Mouse (Mus musculus): Measurements from ENCODE around the gene Mbnl1. TPM values are rescaled to one million over a fixed set of nuclear protein-coding genes. Genes with fewer than 3 reads are reported as not detected.

Mbnl1 gene
- total and polyA plus RNA-seq, 2 experiments from 2014 or later: 55.9 to 86.0 TPM

GRCm38 (mm10) chr3:60580699-60581098, 108.1 kb downstream of the Mbnl1 start:
- no peak overlapping the region for H3K4me3 ChIP-seq (ENCODE audit: low read depth, low read length)
- peaks cover 16% of the 10 kb centered on the region; the same call in 1 of the 2 replicates for H3K4me1 ChIP-seq (ENCODE audit: insufficient read depth, low read length)
- H3K9ac ChIP-seq (replicated peaks; ENCODE audit: low read length, poor library complexity, severe bottlenecking): no peak overlapping the region
- no peak overlapping the region for H3K4me2 ChIP-seq (ENCODE audit: low read depth, low read length, poor library complexity, severe bottlenecking)
- H3K36me3 ChIP-seq (ENCODE audit: insufficient read depth, low read length): no peaks in the 10 kb centered on the region
- H3K27ac ChIP-seq (ENCODE audit: low read depth, low read length): peak overlapping the region; percentile 13; the same call in 1 of the 2 replicates
- DNase-seq (ENCODE audit: low spot score) (no peak), ATAC-seq (ENCODE audit: low FRiP score) (no peak)
- no peaks in the 10 kb centered on the region for H3K27me3 ChIP-seq (ENCODE audit: insufficient read depth, low read length)
- no peak for TF ChIP-seq CTCF (IDR thresholded peaks at IDR 0.05)
- WGBS: 78% methylated on average over 5 of the region's 5 CpGs
- no peaks in the 10 kb centered on the region for H3K9me3 ChIP-seq (ENCODE audit: low read length)

- H3K9ac ChIP-seq (replicated peaks; ENCODE audit: low read length, poor library complexity, severe bottlenecking): no peak overlapping the region
These were observed 109.5 kb downstream of the Mbnl1 start for GRCm38 (mm10) chr3:60582154-60582553.

GRCm38 (mm10) chr3:60582620-60583019, 110.0 kb downstream of the Mbnl1 start:
- Histone ChIP-seq H3K36me3 (ENCODE audit: insufficient read depth, low read length) (no peaks in the 10 kb centered on the region), H3K9me3 (ENCODE audit: low read length) (no peaks in the 10 kb centered on the region), H3K9ac (replicated peaks; ENCODE audit: low read length, poor library complexity, severe bottlenecking) (no peak overlapping the region), H3K27ac (ENCODE audit: low read depth, low read length) (no peak overlapping the region), H3K4me1 (ENCODE audit: insufficient read depth, low read length) (peaks cover 8% of the 10 kb centered on the region; the same call in 1 of the 2 replicates), H3K4me3 (ENCODE audit: low read depth, low read length) (no peak overlapping the region), H3K27me3 (ENCODE audit: insufficient read depth, low read length) (no peaks in the 10 kb centered on the region), H3K4me2 (ENCODE audit: low read depth, low read length, poor library complexity, severe bottlenecking) (no peak overlapping the region)
- no peak for ATAC-seq (ENCODE audit: low FRiP score)
- 79% methylated on average over 1 of the region's 1 CpGs for WGBS
- DNase-seq (ENCODE audit: low spot score): no peak
- TF ChIP-seq CTCF (IDR thresholded peaks at IDR 0.05): no peak

More at GRCm38 (mm10) chr3:60582154-60582553, 109.5 kb downstream of the Mbnl1 start:
- Histone ChIP-seq H3K36me3 (ENCODE audit: insufficient read depth, low read length) (no peaks in the 10 kb centered on the region), H3K27me3 (ENCODE audit: insufficient read depth, low read length) (no peaks in the 10 kb centered on the region), H3K4me3 (ENCODE audit: low read depth, low read length) (no peak overlapping the region), H3K9me3 (ENCODE audit: low read length) (no peaks in the 10 kb centered on the region), H3K27ac (ENCODE audit: low read depth, low read length) (no peak overlapping the region), H3K4me1 (ENCODE audit: insufficient read depth, low read length) (peaks cover 8% of the 10 kb centered on the region; the same call in 1 of the 2 replicates), H3K4me2 (ENCODE audit: low read depth, low read length, poor library complexity, severe bottlenecking) (no peak overlapping the region)
- ATAC-seq (ENCODE audit: low FRiP score): no peak
- no peak for DNase-seq (ENCODE audit: low spot score)
- no peak for TF ChIP-seq CTCF (IDR thresholded peaks at IDR 0.05)
- WGBS: 67% methylated on average over 3 of the region's 3 CpGs

DNA sequence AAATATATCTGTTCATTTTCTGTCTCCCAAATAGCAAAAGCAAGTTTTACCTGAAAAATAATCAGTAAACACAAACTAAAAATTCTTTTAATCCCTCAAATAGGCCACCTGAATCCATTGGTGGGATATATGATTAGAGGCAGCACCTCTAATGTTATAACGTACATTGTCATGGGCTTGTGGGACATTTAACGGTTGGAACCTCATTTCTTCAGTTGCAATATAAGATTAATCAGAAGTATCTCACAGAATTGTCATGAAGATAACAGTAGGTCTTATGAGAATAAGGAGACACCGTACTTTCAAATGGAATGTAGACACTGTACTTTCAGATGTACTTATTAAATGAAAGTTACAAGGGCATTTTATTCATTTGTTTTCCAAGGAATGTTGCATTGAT, 112.1 kb downstream of the Mbnl1 start:
- Histone ChIP-seq H3K4me3 (ENCODE audit: low read depth, low read length) (no peak overlapping the region), H3K4me2 (ENCODE audit: low read depth, low read length, poor library complexity, severe bottlenecking) (no peak overlapping the region), H3K9ac (replicated peaks; ENCODE audit: low read length, poor library complexity, severe bottlenecking) (no peak overlapping the region), H3K9me3 (ENCODE audit: low read length) (no peaks in the 10 kb centered on the region), H3K27me3 (ENCODE audit: insufficient read depth, low read length) (no peaks in the 10 kb centered on the region), H3K36me3 (ENCODE audit: insufficient read depth, low read length) (no peaks in the 10 kb centered on the region), H3K4me1 (ENCODE audit: insufficient read depth, low read length) (peaks cover 4% of the 10 kb centered on the region; the same call in 1 of the 2 replicates), H3K27ac (ENCODE audit: low read depth, low read length) (no peak overlapping the region)
- no peak for ATAC-seq (ENCODE audit: low FRiP score)
- 91% methylated on average over 3 of the region's 3 CpGs for WGBS
- no peak for TF ChIP-seq CTCF (IDR thresholded peaks at IDR 0.05)
- DNase-seq (ENCODE audit: low spot score): no peak

- 80% methylated on average over 3 of the region's 3 CpGs for WGBS
- Histone ChIP-seq H3K4me2 (ENCODE audit: low read depth, low read length, poor library complexity, severe bottlenecking) (no peak overlapping the region), H3K27me3 (ENCODE audit: insufficient read depth, low read length) (no peaks in the 10 kb centered on the region), H3K4me1 (ENCODE audit: insufficient read depth, low read length) (peaks cover 4% of the 10 kb centered on the region; the same call in 1 of the 2 replicates), H3K36me3 (ENCODE audit: insufficient read depth, low read length) (no peaks in the 10 kb centered on the region), H3K4me3 (ENCODE audit: low read depth, low read length) (no peak overlapping the region), H3K9me3 (ENCODE audit: low read length) (no peaks in the 10 kb centered on the region), H3K27ac (ENCODE audit: low read depth, low read length) (no peak overlapping the region), H3K9ac (replicated peaks; ENCODE audit: low read length, poor library complexity, severe bottlenecking) (no peak overlapping the region)
- peak; percentile 36 for TF ChIP-seq CTCF (IDR thresholded peaks at IDR 0.05)
- no peak for ATAC-seq (ENCODE audit: low FRiP score)
- DNase-seq (ENCODE audit: low spot score): no peak
These were observed 113.4 kb downstream of the Mbnl1 start for GRCm38 (mm10) chr3:60586046-60586445.

DNA sequence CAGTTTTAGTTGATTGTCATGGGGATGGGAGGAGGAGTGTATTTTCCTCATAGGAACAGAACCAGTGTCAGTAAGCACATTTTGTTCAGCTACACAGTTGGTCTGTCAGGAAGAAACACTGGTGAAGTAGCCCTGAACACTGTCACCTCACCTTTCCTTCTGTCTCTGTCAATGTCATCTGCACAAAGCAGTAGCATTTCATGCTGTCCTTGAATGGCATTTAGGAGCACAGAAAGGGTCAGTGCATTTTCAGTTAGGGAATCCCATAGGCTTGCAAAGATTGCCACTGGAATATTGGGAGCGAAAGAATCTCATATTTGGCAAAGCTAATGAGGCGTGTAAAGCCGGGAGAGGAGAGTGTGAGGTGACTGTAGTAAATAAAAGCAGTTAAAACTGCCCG, 114.5 kb downstream of the Mbnl1 start:
- H3K4me2 ChIP-seq (ENCODE audit: low read depth, low read length, poor library complexity, severe bottlenecking): no peak overlapping the region
- no peak for TF ChIP-seq CTCF (IDR thresholded peaks at IDR 0.05)
- H3K4me3 ChIP-seq (ENCODE audit: low read depth, low read length): no peak overlapping the region
- DNase-seq (ENCODE audit: low spot score) (no peak), ATAC-seq (ENCODE audit: low FRiP score) (no peak)
- peaks cover 4% of the 10 kb centered on the region; the same call in 1 of the 2 replicates for H3K4me1 ChIP-seq (ENCODE audit: insufficient read depth, low read length)
- no peaks in the 10 kb centered on the region for H3K27me3 ChIP-seq (ENCODE audit: insufficient read depth, low read length)
- H3K27ac ChIP-seq (ENCODE audit: low read depth, low read length): no peak overlapping the region
- H3K36me3 ChIP-seq (ENCODE audit: insufficient read depth, low read length): no peaks in the 10 kb centered on the region
- H3K9ac ChIP-seq (replicated peaks; ENCODE audit: low read length, poor library complexity, severe bottlenecking): no peak overlapping the region
- H3K9me3 ChIP-seq (ENCODE audit: low read length): no peaks in the 10 kb centered on the region
- 78% methylated on average over 4 of the region's 4 CpGs for WGBS
